Mouse (Mus musculus) ES-Bruce4 (cell line): ENCODE data around the gene Nt5e. TPM values are rescaled to one million over a fixed set of nuclear protein-coding genes. Genes with fewer than 3 reads are reported as not detected.

Experiments used
- H3K27ac ChIP-seq: 2 replicates; pipeline ENCODE4 v1.5.1; 2012; ENCODE audit warnings: low read length, inconsistent platforms; ENCODE audit not compliant: insufficient read depth
- H3K27me3 ChIP-seq: 2 replicates; pipeline ENCODE4 v1.6.1; 2012; ENCODE audit warnings: mild to moderate bottlenecking, low read length, inconsistent platforms; ENCODE audit not compliant: control insufficient read depth, poor library complexity, insufficient read depth, severe bottlenecking
- H3K36me3 ChIP-seq: 2 replicates; pipeline ENCODE4 v1.6.1; 2012; ENCODE audit warnings: inconsistent platforms, mild to moderate bottlenecking, low read length, moderate library complexity; ENCODE audit not compliant: control insufficient read depth, poor library complexity, insufficient read depth, severe bottlenecking
- H3K4me1 ChIP-seq: one replicate; pipeline ENCODE4 v1.8.1; 2011; ENCODE audit warnings: low read length; ENCODE audit not compliant: control insufficient read depth, insufficient read depth
- H3K4me3 ChIP-seq: 2 replicates; pipeline ENCODE4 v1.5.1; 2011; ENCODE audit warnings: low read depth, mild to moderate bottlenecking, low read length
- H3K9ac ChIP-seq: 2 replicates; pipeline ENCODE4 v1.6.1; 2012; ENCODE audit warnings: low read depth, mild to moderate bottlenecking, inconsistent platforms; ENCODE audit not compliant: poor library complexity, severe bottlenecking
- H3K9me3 ChIP-seq: replicated peaks from 2 replicates; pipeline ENCODE4 v1.6.1; 2012; ENCODE audit warnings: mild to moderate bottlenecking, low read length, inconsistent platforms; ENCODE audit not compliant: control insufficient read depth, poor library complexity, insufficient read depth, severe bottlenecking
- CTCF ChIP-seq: IDR thresholded peaks from one replicate; pipeline ENCODE4 v1.8.1; 2011; ENCODE audit warnings: low read depth, low read length
- EP300 ChIP-seq: IDR thresholded peaks from 2 replicates; pipeline ENCODE4 v1.6.1; 2011; ENCODE audit warnings: low read depth, low read length; ENCODE audit not compliant: insufficient read depth
- POLR2A ChIP-seq: IDR thresholded peaks from one replicate; pipeline ENCODE4 v1.8.1; 2011; ENCODE audit warnings: low read length; ENCODE audit not compliant: insufficient read depth
- polyA plus RNA-seq: library from polyadenylated mRNA; stranded (reverse); fragments of >200 nt; gene quantifications from 2 replicates; pipeline ENCODE4 v1.2.4, GENCODE M21; 2011; ENCODE audit warnings: low read depth; ENCODE audit not compliant: missing spikeins, insufficient read depth, insufficient read length

The Nt5e gene
- polyA plus RNA-seq, 1 experiment = 15.0 TPM

DNA sequence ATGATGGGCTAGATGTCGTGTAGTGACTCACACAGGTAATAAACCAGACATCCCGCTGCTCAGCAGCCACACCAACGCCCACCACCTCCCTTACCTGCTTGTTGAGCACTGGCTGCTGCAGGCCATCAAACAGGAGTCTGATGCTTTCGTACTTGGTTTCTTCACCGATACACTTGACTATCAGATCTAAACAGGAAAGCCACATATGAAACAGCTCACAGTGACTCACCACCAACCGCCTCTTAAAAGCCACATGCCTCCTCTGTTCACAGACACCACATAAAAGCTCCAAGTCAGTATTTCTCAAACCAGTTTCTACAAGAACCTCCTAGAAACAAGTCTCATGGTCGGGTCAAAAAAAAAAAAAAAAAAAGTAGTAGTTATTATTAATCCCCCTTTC lies 53.1 kb downstream of the Nt5e start:
- TF ChIP-seq CTCF (no peak), POLR2A (no peak), EP300 (no peak)
- no peak overlapping the region for H3K9ac ChIP-seq
- no peaks in the 10 kb centered on the region for H3K27me3 ChIP-seq
- H3K4me3 ChIP-seq = no peak overlapping the region
- peaks cover 4% of the 10 kb centered on the region for H3K36me3 ChIP-seq
- H3K27ac ChIP-seq = no peak overlapping the region
- no peaks in the 10 kb centered on the region for H3K9me3 ChIP-seq
- no peaks in the 10 kb centered on the region for H3K4me1 ChIP-seq

DNA sequence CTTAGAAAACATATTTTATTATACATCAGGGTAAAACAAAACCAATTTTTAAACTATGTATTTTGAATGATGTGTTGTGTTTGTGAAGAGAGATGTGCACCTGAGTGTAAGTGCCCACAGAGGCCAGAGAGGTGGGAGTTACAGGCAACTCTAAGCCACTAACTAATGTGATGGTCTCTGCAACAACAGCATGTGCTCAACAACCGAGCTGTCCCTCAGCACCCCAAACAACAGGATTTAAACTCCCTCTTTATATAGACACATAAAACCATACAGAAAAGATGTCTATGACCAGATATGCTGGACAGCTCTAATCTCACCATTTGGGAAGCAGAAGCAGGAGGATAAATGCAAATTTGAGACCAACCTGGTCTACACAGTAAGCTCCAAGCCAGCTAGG lies 53.5 kb downstream of the Nt5e start:
- Histone ChIP-seq H3K9me3 (no peaks in the 10 kb centered on the region), H3K4me1 (no peaks in the 10 kb centered on the region), H3K36me3 (peaks cover 4% of the 10 kb centered on the region), H3K9ac (no peak overlapping the region), H3K27ac (no peak overlapping the region), H3K27me3 (no peaks in the 10 kb centered on the region), H3K4me3 (no peak overlapping the region)
- TF ChIP-seq EP300 (no peak), POLR2A (no peak), CTCF (no peak)

DNA sequence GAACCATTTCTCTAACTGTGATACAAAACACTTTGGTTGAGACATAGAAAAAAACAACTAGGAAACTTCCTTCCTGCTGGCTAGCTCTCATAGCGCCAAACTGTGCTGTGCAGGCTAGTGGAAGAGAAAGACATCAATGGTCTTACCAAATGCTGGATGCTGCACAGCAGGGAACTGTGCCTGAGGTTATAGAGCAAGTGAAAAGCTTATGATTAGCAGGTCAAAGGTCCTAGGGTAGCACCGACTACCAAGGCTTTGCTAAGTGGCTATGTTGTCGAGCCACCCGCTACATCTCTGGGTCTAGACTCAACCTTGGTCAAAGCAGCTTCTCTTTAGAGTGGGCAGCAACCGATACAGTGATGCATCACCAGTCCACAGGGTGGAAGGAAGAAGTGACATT lies 61.8 kb downstream of the Nt5e start:
- Histone ChIP-seq H3K9me3 (no peaks in the 10 kb centered on the region), H3K36me3 (no peaks in the 10 kb centered on the region; the same call in 1 of the 2 replicates), H3K9ac (no peak overlapping the region), H3K27ac (no peak overlapping the region), H3K4me1 (no peaks in the 10 kb centered on the region), H3K4me3 (no peak overlapping the region), H3K27me3 (no peaks in the 10 kb centered on the region)
- TF ChIP-seq CTCF (no peak), POLR2A (no peak), EP300 (no peak)

DNA sequence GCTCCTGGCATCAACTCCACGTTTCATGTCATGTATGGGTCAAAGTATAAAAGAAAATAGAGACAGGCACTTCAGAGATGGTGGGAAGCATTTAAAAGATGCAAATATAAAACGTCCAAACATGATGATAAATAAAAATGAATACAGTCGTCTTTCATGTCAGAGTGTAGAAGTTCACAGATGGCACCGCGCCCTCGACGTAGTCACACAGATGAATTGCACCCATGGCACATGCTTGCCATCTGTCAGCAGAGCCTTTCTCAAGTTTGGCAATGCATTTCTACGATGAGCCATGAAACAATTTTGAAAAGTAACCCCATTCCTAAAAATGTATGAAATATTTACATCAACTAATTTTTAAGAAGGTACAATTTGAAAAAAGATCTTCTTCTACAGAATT lies 67.9 kb downstream of the Nt5e start:
- Histone ChIP-seq H3K27ac (no peak overlapping the region), H3K9me3 (no peaks in the 10 kb centered on the region), H3K36me3 (no peaks in the 10 kb centered on the region; the same call in none of the 2 replicates), H3K4me3 (no peak overlapping the region), H3K9ac (no peak overlapping the region), H3K4me1 (no peaks in the 10 kb centered on the region), H3K27me3 (no peaks in the 10 kb centered on the region)
- TF ChIP-seq EP300 (no peak), POLR2A (no peak), CTCF (no peak)

DNA sequence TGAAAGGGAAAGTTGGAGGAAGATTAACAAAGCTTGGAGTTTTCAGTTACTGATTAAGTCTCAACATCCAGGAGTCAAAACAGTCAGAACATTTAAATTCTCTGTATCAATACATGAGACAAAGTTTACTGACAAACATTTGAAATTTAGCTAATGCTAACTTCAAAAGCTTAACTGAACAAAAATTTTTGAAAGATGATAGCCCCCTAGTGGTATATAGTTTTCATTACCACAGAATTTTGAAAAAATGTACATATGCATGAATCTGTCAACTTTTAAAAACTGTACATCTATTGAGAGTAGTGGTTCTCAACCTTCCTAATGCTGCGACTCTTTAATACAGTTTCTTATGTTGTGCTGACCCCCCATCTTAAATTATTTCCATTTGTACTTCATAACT lies 71.5 kb downstream of the Nt5e start:
- TF ChIP-seq POLR2A (no peak), EP300 (no peak), CTCF (no peak)
- Histone ChIP-seq H3K4me3 (no peak overlapping the region), H3K36me3 (no peaks in the 10 kb centered on the region; the same call in none of the 2 replicates), H3K27ac (no peak overlapping the region), H3K9me3 (no peaks in the 10 kb centered on the region), H3K9ac (no peak overlapping the region), H3K27me3 (no peaks in the 10 kb centered on the region), H3K4me1 (no peaks in the 10 kb centered on the region)

DNA sequence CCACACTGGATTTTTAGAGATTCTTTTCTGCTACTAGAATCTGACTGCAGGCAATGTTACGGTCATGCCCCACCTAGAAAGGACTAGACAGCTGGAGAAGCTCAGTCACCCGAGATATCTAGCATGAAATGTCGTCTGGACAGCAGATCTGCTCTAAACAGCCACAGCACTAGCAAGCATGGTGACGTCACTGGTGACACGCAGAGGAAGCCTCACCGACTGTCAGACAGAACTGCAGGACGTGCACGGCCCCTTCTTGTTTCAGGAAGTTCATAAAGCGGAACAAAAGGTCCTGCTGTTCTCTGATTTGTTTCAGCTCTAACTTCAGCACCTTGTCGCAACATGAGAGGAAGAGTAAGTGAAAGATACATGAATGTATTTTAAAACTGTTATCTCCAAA lies 77.1 kb downstream of the Nt5e start:
- no peak overlapping the region for H3K9ac ChIP-seq
- no peaks in the 10 kb centered on the region for H3K36me3 ChIP-seq
- H3K27me3 ChIP-seq = no peaks in the 10 kb centered on the region
- H3K27ac ChIP-seq = no peak overlapping the region
- H3K4me3 ChIP-seq = no peak overlapping the region
- no peak for TF ChIP-seq POLR2A
- no peak for TF ChIP-seq EP300
- TF ChIP-seq CTCF = no peak
- H3K9me3 ChIP-seq = no peaks in the 10 kb centered on the region
- no peaks in the 10 kb centered on the region for H3K4me1 ChIP-seq
